Mouse (Mus musculus) liver, embryonic 11.5 days (tissue): ENCODE measurements around the gene Gli1. TPM values are rescaled to one million over a fixed set of nuclear protein-coding genes. Genes with fewer than 3 reads are reported as not detected.

Source experiments
- ATAC-seq: fragments of 200-750 bp; cut with Nextera tagmentation; replicated peaks from 2 replicates; pipeline ENCODE4 v1.8.0; 2017; ENCODE audit warnings: moderate number of reproducible peaks, mild to moderate bottlenecking, moderate TSS enrichment, moderate library complexity; ENCODE audit not compliant: low FRiP score
- DNase-seq: peaks from one replicate; pipeline ENCODE4 v3.0.0-alpha.2; 2017; ENCODE audit warnings: low spot score
- H3K27ac ChIP-seq: fragments of 300-500 bp; sonication (generic); 2 replicates; pipeline ENCODE4 v1.5.1; 2014; ENCODE audit warnings: mild to moderate bottlenecking, low read depth, low read length, control low read depth
- H3K27me3 ChIP-seq: fragments of 300-500 bp; sonication (generic); replicated peaks from 2 replicates; pipeline ENCODE4 v1.6.1; 2014; ENCODE audit warnings: low read length, mixed read lengths; ENCODE audit not compliant: control insufficient read depth, insufficient read depth
- H3K36me3 ChIP-seq: fragments of 300-500 bp; sonication (generic); 2 replicates; pipeline ENCODE4 v1.6.1; 2014; ENCODE audit warnings: mild to moderate bottlenecking, low read length, moderate library complexity, mixed read lengths; ENCODE audit not compliant: control insufficient read depth, insufficient read depth
- H3K4me1 ChIP-seq: fragments of 300-500 bp; sonication (generic); replicated peaks from 2 replicates; pipeline ENCODE4 v1.6.1; 2014; ENCODE audit warnings: low read length, mixed read lengths; ENCODE audit not compliant: control insufficient read depth, insufficient read depth
- H3K4me2 ChIP-seq: fragments of 300-500 bp; sonication (generic); 2 replicates; pipeline ENCODE4 v1.6.1; 2014; ENCODE audit warnings: mild to moderate bottlenecking, control low read depth, moderate library complexity
- H3K4me3 ChIP-seq: fragments of 300-500 bp; sonication (generic); 2 replicates; pipeline ENCODE4 v1.5.1; 2014; ENCODE audit warnings: low read depth, low read length, control low read depth
- H3K9ac ChIP-seq: fragments of 300-500 bp; sonication (generic); 2 replicates; pipeline ENCODE4 v1.6.1; 2014; ENCODE audit warnings: low read depth, low read length, control low read depth
- H3K9me3 ChIP-seq: fragments of 300-500 bp; sonication (generic); 2 replicates; pipeline ENCODE4 v1.6.1; 2016; ENCODE audit warnings: low read length, inconsistent platforms, mixed read lengths; ENCODE audit not compliant: control insufficient read depth
- WGBS: fragments of 180-500 bp; shearing (Covaris S2); extraction: QIAGEN DNeasy Blood & Tissue Kit; methylation state at CpG from one replicate; pipeline ENCODE4 v1.1.7; 2014; 5-methylcytosine and 5-hydroxymethylcytosine counted together
- polyA plus RNA-seq: library from polyadenylated mRNA; unstranded; fragments of >200 nt; fragmentation: Nextera tagmentation; extraction: Ambion mirVana; gene quantifications from 2 replicates; pipeline ENCODE4 v1.2.1, GENCODE M21; 2014

Gene Gli1
- polyA plus RNA-seq, 1 experiment from 2014 or later: 2.1 TPM

- Histone ChIP-seq H3K27ac (peak within 1 kb of the TSS; percentile 32), H3K4me2 (no peak within 1 kb of the TSS), H3K27me3 (no peaks in the 10 kb centered on the region), H3K4me1 (no peaks in the 10 kb centered on the region), H3K9ac (no peak within 1 kb of the TSS), H3K9me3 (no peaks in the 10 kb centered on the region), H3K4me3 (no peak within 1 kb of the TSS), H3K36me3 (no peaks in the 10 kb centered on the region)
- no peak for DNase-seq
- WGBS: 67% methylated on average over 22 of the region's 22 CpGs
- ATAC-seq: no peak
Measured at GRCm38 (mm10) chr10:127369834-127370820, 28.4 kb upstream of the Gli1 start, which contains the start of gene Inhbc. Gene Inhbc, minus strand, starts transcription at chr10:127370431.

DNA sequence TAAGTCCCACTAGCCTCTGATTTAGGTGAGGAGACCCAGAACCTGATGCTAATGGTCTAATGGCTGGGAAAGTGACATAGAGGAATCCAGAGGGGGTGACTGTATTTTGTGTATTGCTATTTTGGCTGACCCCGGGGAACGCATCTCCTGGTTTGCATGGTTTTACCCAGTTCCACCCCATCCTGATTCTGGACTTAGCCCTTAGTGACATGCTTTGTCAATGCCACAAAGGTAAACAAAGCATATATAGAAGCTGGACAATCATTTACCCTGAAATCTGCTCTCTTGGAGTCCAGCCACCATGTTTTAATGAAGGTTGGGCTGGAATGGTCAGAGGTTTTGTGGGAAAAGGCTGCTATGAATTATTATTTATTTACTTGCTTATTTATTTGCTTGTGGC is 26.5 kb upstream of the Gli1 start:
- peak overlapping the region; percentile 77 for H3K27ac ChIP-seq
- H3K4me2 ChIP-seq: peak overlapping the region; percentile 8; the same call in 1 of the 2 replicates
- no peaks in the 10 kb centered on the region for H3K4me1 ChIP-seq
- H3K9me3 ChIP-seq: no peaks in the 10 kb centered on the region
- ATAC-seq (0 out of 2 replicates have a peak, but pooled peaks have one; percentile 57), DNase-seq (no peak)
- H3K4me3 ChIP-seq: no peak overlapping the region
- H3K36me3 ChIP-seq: no peaks in the 10 kb centered on the region
- no peak overlapping the region for H3K9ac ChIP-seq
- H3K27me3 ChIP-seq: no peaks in the 10 kb centered on the region
- WGBS: 71% methylated on average over 2 of the region's 2 CpGs

DNA sequence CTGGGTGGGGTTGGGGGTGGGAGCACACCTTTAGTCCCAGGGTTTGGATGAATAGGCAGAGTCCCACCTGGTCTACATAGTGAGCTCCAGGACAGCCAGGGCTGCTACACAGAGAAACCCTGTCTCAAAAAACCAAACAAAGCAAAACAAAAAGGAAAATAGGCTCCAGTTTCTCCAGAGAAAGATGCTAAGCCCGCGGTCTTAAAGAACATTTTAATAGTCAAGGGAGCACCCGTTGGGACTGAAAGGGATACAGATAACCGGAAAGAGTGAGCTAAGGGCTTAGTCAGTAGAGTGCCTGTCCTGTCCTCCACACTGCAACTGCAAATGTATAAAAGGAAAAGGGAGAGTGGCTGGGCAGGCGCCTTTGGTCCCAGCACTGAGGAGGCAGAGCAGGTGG is 25.3 kb upstream of the Gli1 start:
- Histone ChIP-seq H3K4me1 (no peaks in the 10 kb centered on the region), H3K4me2 (no peak overlapping the region), H3K27me3 (no peaks in the 10 kb centered on the region), H3K9me3 (no peaks in the 10 kb centered on the region), H3K36me3 (no peaks in the 10 kb centered on the region), H3K4me3 (no peak overlapping the region), H3K9ac (no peak overlapping the region), H3K27ac (0 out of 2 replicates have a peak overlapping the region, but pooled peaks have one; percentile 34)
- 69% methylated on average over 5 of the region's 5 CpGs for WGBS
- DNase-seq (no peak), ATAC-seq (no peak)

DNA sequence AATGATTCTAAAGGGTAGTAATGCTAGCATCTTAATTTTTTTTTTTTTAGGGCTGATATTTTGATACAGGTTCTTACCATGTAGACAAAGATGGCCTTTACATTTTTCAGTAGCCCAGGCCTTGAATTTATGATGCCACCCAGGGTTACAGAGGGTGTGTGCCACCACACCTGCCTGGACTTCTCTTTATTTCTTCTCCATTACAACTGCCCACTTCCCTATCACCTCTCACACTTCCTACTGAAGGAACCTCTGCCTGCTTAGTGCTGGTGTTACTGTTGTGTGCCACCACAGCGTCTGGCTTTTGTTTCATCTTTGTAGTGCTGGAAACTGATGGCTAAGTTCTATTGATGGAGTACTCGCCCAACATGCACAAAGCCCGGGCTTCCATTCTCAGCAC is 18.9 kb upstream of the Gli1 start:
- no peak overlapping the region for H3K27ac ChIP-seq
- no peak overlapping the region for H3K9ac ChIP-seq
- whole genome bisulfite sequencing: 73% methylated on average over 3 of the region's 3 CpGs
- H3K4me3 ChIP-seq: no peak overlapping the region
- no peak overlapping the region for H3K4me2 ChIP-seq
- no peaks in the 10 kb centered on the region for H3K4me1 ChIP-seq
- no peaks in the 10 kb centered on the region for H3K9me3 ChIP-seq
- H3K27me3 ChIP-seq: no peaks in the 10 kb centered on the region
- ATAC-seq: no peak
- no peaks in the 10 kb centered on the region for H3K36me3 ChIP-seq
- no peak for DNase-seq

GRCm38 (mm10) chr10:127355336-127355735 is 13.6 kb upstream of the Gli1 start:
- H3K4me2 ChIP-seq: no peak overlapping the region
- DNase-seq (no peak), ATAC-seq (no peak)
- H3K27me3 ChIP-seq: no peaks in the 10 kb centered on the region
- H3K27ac ChIP-seq: peak overlapping the region; percentile 27; the same call in 1 of the 2 replicates
- H3K4me3 ChIP-seq: no peak overlapping the region
- H3K9me3 ChIP-seq: no peaks in the 10 kb centered on the region
- H3K36me3 ChIP-seq: no peaks in the 10 kb centered on the region
- 64% methylated on average over 10 of the region's 10 CpGs for WGBS
- H3K4me1 ChIP-seq: peaks cover 1% of the 10 kb centered on the region; the same call in 1 of the 2 replicates
- H3K9ac ChIP-seq: no peak overlapping the region

DNA sequence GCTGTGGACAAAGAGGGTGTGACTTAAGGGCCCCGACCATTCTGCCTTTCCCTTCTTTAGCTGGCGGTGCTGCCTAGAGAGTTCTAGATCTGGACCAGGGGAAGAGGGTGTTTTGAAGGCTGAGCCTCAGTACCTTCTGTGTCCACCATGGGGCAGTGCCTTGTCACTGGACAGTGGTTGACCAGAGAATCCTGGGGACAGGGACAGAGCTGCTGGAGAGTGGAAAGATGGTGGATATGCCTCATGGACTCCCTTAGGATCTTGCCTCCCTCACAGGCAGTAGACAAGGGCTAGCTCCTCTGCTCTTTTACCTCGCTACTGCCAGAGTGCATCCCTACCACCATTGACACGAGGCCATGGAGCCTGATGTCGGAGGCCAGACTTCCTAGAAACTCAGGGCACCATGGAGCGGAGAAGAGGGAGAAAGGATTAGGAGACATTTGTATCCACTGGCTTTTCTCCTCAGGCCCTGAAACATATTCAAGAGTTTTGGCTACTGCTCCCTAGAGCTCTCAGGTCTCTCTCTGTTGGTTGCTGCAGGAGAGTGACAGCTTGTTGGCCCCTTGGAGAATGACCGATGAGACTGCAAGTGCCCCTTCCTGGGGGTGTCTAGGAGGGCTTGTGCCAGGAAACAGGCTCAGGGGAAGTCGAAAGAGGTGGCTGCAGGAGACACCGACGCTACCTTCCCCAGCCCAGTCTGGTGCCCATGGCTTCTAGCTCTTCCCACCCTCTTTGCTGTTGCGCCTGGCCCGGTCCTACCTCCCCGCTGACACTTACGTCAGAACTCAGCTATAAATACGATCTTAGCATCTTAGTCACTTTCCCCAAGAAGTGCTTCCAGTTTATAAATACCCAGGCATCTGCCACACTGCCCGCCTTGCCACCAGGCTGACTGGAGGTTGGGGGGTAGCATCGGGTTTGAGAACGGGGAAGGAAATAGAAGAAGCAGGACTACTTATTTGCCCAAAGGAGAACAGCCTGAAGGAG is 12.4 kb upstream of the Gli1 start, which contains the start of gene Inhbe:
Gene Inhbe, minus strand, starts transcription at position 503 of the 987 bp plus-strand sequence.
- no peak within 1 kb of the TSS for H3K9ac ChIP-seq
- no peaks in the 10 kb centered on the region for H3K27me3 ChIP-seq
- no peak for ATAC-seq
- no peak for DNase-seq
- peaks cover 2% of the 10 kb centered on the region; the same call in 1 of the 2 replicates for H3K4me1 ChIP-seq
- no peaks in the 10 kb centered on the region for H3K9me3 ChIP-seq
- H3K36me3 ChIP-seq: no peaks in the 10 kb centered on the region
- H3K4me2 ChIP-seq: no peak within 1 kb of the TSS
- 75% methylated on average over 18 of the region's 18 CpGs for WGBS
- H3K27ac ChIP-seq: no peak within 1 kb of the TSS; the same call in 1 of the 2 replicates
- no peak within 1 kb of the TSS for H3K4me3 ChIP-seq

DNA sequence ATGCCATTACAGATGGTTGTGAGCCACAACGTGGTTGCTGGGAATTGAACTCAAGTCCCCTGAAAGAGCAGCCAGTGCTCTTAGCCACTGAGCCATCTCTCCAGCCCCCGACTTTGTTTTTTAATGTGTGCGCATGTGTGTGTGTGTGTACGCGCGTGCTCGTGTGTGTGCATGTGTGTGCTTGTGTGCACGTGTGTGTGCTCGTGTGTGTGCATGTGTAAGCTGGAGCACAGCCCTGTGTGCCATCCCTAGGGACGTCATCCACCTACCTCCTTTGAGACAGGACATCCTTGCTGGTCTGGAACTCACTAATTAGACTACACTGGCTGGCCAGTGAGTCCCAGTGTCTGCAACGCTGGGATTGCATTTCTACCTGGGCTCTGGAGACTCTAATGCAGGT is 11.0 kb upstream of the Gli1 start:
- no peaks in the 10 kb centered on the region for H3K36me3 ChIP-seq
- 86% methylated on average over 11 of the region's 11 CpGs for WGBS
- H3K4me3 ChIP-seq: no peak overlapping the region
- H3K9ac ChIP-seq: no peak overlapping the region
- no peaks in the 10 kb centered on the region for H3K9me3 ChIP-seq
- H3K27ac ChIP-seq: no peak overlapping the region
- ATAC-seq: no peak
- no peak overlapping the region for H3K4me2 ChIP-seq
- DNase-seq: no peak
- no peaks in the 10 kb centered on the region for H3K27me3 ChIP-seq
- peaks cover 2% of the 10 kb centered on the region; the same call in 1 of the 2 replicates for H3K4me1 ChIP-seq

DNA sequence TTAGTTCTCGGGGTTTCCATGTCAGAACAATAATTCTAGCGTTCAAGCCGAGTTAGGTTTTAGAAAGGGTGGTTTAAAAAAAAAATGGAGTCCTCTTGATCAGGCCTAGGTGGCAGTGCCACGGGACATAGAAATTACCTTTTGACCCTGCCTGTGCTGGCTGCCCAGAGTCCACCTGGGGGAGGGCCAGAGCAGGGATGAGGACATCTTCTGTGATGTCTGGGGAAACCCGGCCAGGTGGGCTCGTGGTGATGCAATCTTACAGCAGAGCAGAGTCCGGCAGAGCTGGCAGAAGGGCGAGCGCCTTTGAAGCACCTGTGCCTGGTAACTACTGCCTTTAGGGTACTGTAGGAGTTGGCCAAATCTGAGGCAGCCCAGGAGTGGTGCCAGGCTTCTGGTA is 10.4 kb upstream of the Gli1 start:
- Histone ChIP-seq H3K27ac (no peak overlapping the region), H3K36me3 (no peaks in the 10 kb centered on the region), H3K4me2 (no peak overlapping the region), H3K9me3 (no peaks in the 10 kb centered on the region), H3K4me3 (no peak overlapping the region), H3K9ac (no peak overlapping the region), H3K27me3 (no peaks in the 10 kb centered on the region), H3K4me1 (peaks cover 2% of the 10 kb centered on the region; the same call in 1 of the 2 replicates)
- 80% methylated on average over 9 of the region's 9 CpGs for WGBS
- ATAC-seq: no peak
- DNase-seq: no peak
